Mouse (Mus musculus): ENCODE data around the gene Asna1. TPM values are rescaled to one million over a fixed set of nuclear protein-coding genes. Genes with fewer than 3 reads are reported as not detected.

The Asna1 gene
- total and polyA plus RNA-seq, 3 experiments: 58.5 to 104 (median 71.8) TPM

- no peak within 1 kb of the TSS for H3K27ac ChIP-seq
- H3K36me3 ChIP-seq (ENCODE audit: control insufficient read depth, insufficient read depth, low read length): no peaks in the 10 kb centered on the region
- no peaks in the 10 kb centered on the region for H3K79me2 ChIP-seq (replicated peaks; ENCODE audit: control insufficient read depth, insufficient read depth, low read length)
- peaks cover 6% of the 10 kb centered on the region for H3K27me3 ChIP-seq (ENCODE audit: control insufficient read depth, insufficient read depth, low read length)
- no peaks in the 10 kb centered on the region; the same call in 1 of the 2 replicates for H3K4me1 ChIP-seq (ENCODE audit: control insufficient read depth, insufficient read depth, low read length)
- intact Hi-C loops (cut with DNase I): no loop called here
- 42% methylated on average over 2 of the region's 2 CpGs for WGBS
- no peak within 1 kb of the TSS for H3K4me3 ChIP-seq
- no peak within 1 kb of the TSS for H3K9ac ChIP-seq (ENCODE audit: low read depth, low read length)
- no peak for DNase-seq
- TF ChIP-seq POLR2A (IDR thresholded peaks at IDR 0.05; ENCODE audit: insufficient read depth, low read depth, low read length): no peak
- no peak for TF ChIP-seq CTCF (IDR thresholded peaks at IDR 0.05)
- no peak for TF ChIP-seq EP300 (IDR thresholded peaks at IDR 0.05; ENCODE audit: insufficient read depth, low read depth, low read length)
Observed at GRCm38 (mm10) chr8:85014431-85014830, 10.7 kb downstream of the Asna1 start, which contains the start of gene Best2. Best2 (minus strand) TSS chr8:85014531.

- TF ChIP-seq EP300 (IDR thresholded peaks at IDR 0.05; ENCODE audit: insufficient read depth, low read depth, low read length) (no peak), CTCF (IDR thresholded peaks at IDR 0.05) (peak; percentile 69), POLR2A (IDR thresholded peaks at IDR 0.05; ENCODE audit: insufficient read depth, low read depth, low read length) (no peak)
Observed at GRCm38 (mm10) chr8:85013230-85013840, 11.7 kb downstream of the Asna1 start.

GRCm38 (mm10) chr8:85011242-85011641, 13.8 kb downstream of the Asna1 start:
- DNase-seq: no peak
- no peak overlapping the region for H3K9ac ChIP-seq (ENCODE audit: low read depth, low read length)
- H3K27me3 ChIP-seq (ENCODE audit: control insufficient read depth, insufficient read depth, low read length): peaks cover 9% of the 10 kb centered on the region
- no peaks in the 10 kb centered on the region for H3K79me2 ChIP-seq (replicated peaks; ENCODE audit: control insufficient read depth, insufficient read depth, low read length)
- H3K27ac ChIP-seq: no peak overlapping the region
- no peaks in the 10 kb centered on the region for H3K36me3 ChIP-seq (ENCODE audit: control insufficient read depth, insufficient read depth, low read length)
- 15% methylated on average over 28 of the region's 28 CpGs for WGBS
- no peak overlapping the region for H3K4me3 ChIP-seq
- intact Hi-C loops (cut with DNase I): no loop called here
- TF ChIP-seq CTCF (IDR thresholded peaks at IDR 0.05) (no peak), EP300 (IDR thresholded peaks at IDR 0.05; ENCODE audit: insufficient read depth, low read depth, low read length) (no peak)
- no peaks in the 10 kb centered on the region; the same call in 1 of the 2 replicates for H3K4me1 ChIP-seq (ENCODE audit: control insufficient read depth, insufficient read depth, low read length)

More at GRCm38 (mm10) chr8:85013230-85013840, 11.7 kb downstream of the Asna1 start:
- no peaks in the 10 kb centered on the region for H3K79me2 ChIP-seq (replicated peaks; ENCODE audit: control insufficient read depth, insufficient read depth, low read length)
- H3K27ac ChIP-seq: no peak overlapping the region
- H3K27me3 ChIP-seq (ENCODE audit: control insufficient read depth, insufficient read depth, low read length): peaks cover 9% of the 10 kb centered on the region
- no peaks in the 10 kb centered on the region for H3K36me3 ChIP-seq (ENCODE audit: control insufficient read depth, insufficient read depth, low read length)
- DNase-seq: peak; percentile 57 to 61
- H3K4me1 ChIP-seq (ENCODE audit: control insufficient read depth, insufficient read depth, low read length): no peaks in the 10 kb centered on the region; the same call in 1 of the 2 replicates
- 3% methylated on average over 26 of the region's 26 CpGs for WGBS
- intact Hi-C loops (cut with DNase I): no loop called here
- no peak overlapping the region for H3K9ac ChIP-seq (ENCODE audit: low read depth, low read length)
- no peak overlapping the region for H3K4me3 ChIP-seq

- Histone ChIP-seq H3K4me3 (no peak overlapping the region), H3K9ac (ENCODE audit: low read depth, low read length) (no peak overlapping the region), H3K36me3 (ENCODE audit: control insufficient read depth, insufficient read depth, low read length) (no peaks in the 10 kb centered on the region), H3K79me2 (replicated peaks; ENCODE audit: control insufficient read depth, insufficient read depth, low read length) (no peaks in the 10 kb centered on the region), H3K27me3 (ENCODE audit: control insufficient read depth, insufficient read depth, low read length) (peaks cover 6% of the 10 kb centered on the region; the same call in 1 of the 2 replicates), H3K4me1 (ENCODE audit: control insufficient read depth, insufficient read depth, low read length) (no peaks in the 10 kb centered on the region), H3K27ac (no peak overlapping the region)
- intact Hi-C loops (cut with DNase I): no loop called here
- peak; percentile 62 for TF ChIP-seq CTCF (IDR thresholded peaks at IDR 0.05)
- no peak for TF ChIP-seq POLR2A (IDR thresholded peaks at IDR 0.05; ENCODE audit: insufficient read depth, low read depth, low read length)
- no peak for TF ChIP-seq EP300 (IDR thresholded peaks at IDR 0.05; ENCODE audit: insufficient read depth, low read depth, low read length)
- WGBS: 12% methylated on average over 25 of the region's 25 CpGs
- DNase-seq: peak in 1 of 2 experiments; percentile 54
Observed at GRCm38 (mm10) chr8:85007686-85008085, 17.4 kb downstream of the Asna1 start.

GRCm38 (mm10) chr8:84997649-84998295, 27.3 kb downstream of the Asna1 start:
- no peaks in the 10 kb centered on the region for H3K79me2 ChIP-seq (replicated peaks; ENCODE audit: control insufficient read depth, insufficient read depth, low read length)
- no peak overlapping the region for H3K27ac ChIP-seq
- TF ChIP-seq POLR2A (IDR thresholded peaks at IDR 0.05; ENCODE audit: insufficient read depth, low read depth, low read length) (no peak), EP300 (IDR thresholded peaks at IDR 0.05; ENCODE audit: insufficient read depth, low read depth, low read length) (peak; percentile 52; the same call in 1 of the 2 replicates), CTCF (IDR thresholded peaks at IDR 0.05) (peak; percentile 99)
- H3K9ac ChIP-seq (ENCODE audit: low read depth, low read length): 0 out of 2 replicates have a peak overlapping the region, but pooled peaks have one; percentile 8
- no peaks in the 10 kb centered on the region for H3K27me3 ChIP-seq (ENCODE audit: control insufficient read depth, insufficient read depth, low read length)
- no peaks in the 10 kb centered on the region for H3K36me3 ChIP-seq (ENCODE audit: control insufficient read depth, insufficient read depth, low read length)
- peak; percentile 89 to 92 for DNase-seq
- no peak overlapping the region for H3K4me3 ChIP-seq
- H3K4me1 ChIP-seq (ENCODE audit: control insufficient read depth, insufficient read depth, low read length): peaks cover 1% of the 10 kb centered on the region; the same call in 1 of the 2 replicates
- 7% methylated on average over 19 of the region's 19 CpGs for WGBS
- intact Hi-C loops (cut with DNase I): loop anchor here (1.0 to 5.0 kb wide), 2 partner anchors 40 to 69 kb away; no protein-coding TSS in a partner anchor

- Histone ChIP-seq H3K36me3 (ENCODE audit: control insufficient read depth, insufficient read depth, low read length) (no peaks in the 10 kb centered on the region), H3K9ac (ENCODE audit: low read depth, low read length) (no peak overlapping the region), H3K27ac (no peak overlapping the region), H3K4me3 (no peak overlapping the region), H3K27me3 (ENCODE audit: control insufficient read depth, insufficient read depth, low read length) (no peaks in the 10 kb centered on the region), H3K4me1 (ENCODE audit: control insufficient read depth, insufficient read depth, low read length) (peaks cover 1% of the 10 kb centered on the region; the same call in 1 of the 2 replicates), H3K79me2 (replicated peaks; ENCODE audit: control insufficient read depth, insufficient read depth, low read length) (no peaks in the 10 kb centered on the region)
- 91% methylated on average over 5 of the region's 5 CpGs for WGBS
- intact Hi-C loops (cut with DNase I): loop anchor here (5.0 kb wide), 1 partner anchor 40 kb away; no protein-coding TSS in a partner anchor
- no peak for TF ChIP-seq CTCF (IDR thresholded peaks at IDR 0.05)
- TF ChIP-seq EP300 (IDR thresholded peaks at IDR 0.05; ENCODE audit: insufficient read depth, low read depth, low read length): no peak
- TF ChIP-seq POLR2A (IDR thresholded peaks at IDR 0.05; ENCODE audit: insufficient read depth, low read depth, low read length): no peak
- peak in 1 of 2 experiments; percentile 14 for DNase-seq
Observed at GRCm38 (mm10) chr8:84996978-84997377, 28.1 kb downstream of the Asna1 start.
